Mouse (Mus musculus) lung, embryonic 14.5 days (tissue): ENCODE data around the gene Nol10. TPM values are rescaled to one million over a fixed set of nuclear protein-coding genes. Genes with fewer than 3 reads are reported as not detected.
A peak's percentile ranks its signal among the peaks of the same experiment; 100 is the strongest.

Experiments used
- ATAC-seq: fragments of 200-750 bp; cut with Nextera tagmentation; 2 replicates; pipeline ENCODE4 v1.8.0; 2017; ENCODE audit warnings: mild to moderate bottlenecking, moderate TSS enrichment, moderate library complexity; ENCODE audit not compliant: insufficient read depth
- DNase-seq: peaks from one replicate; pipeline ENCODE4 v3.0.0-alpha.2; 2015
- H3K27ac ChIP-seq: fragments of 300-500 bp; sonication (generic); 2 replicates; pipeline ENCODE4 v1.5.1; 2014; ENCODE audit warnings: low read depth, mild to moderate bottlenecking, moderate library complexity
- H3K27me3 ChIP-seq: fragments of 300-500 bp; sonication (generic); 2 replicates; pipeline ENCODE4 v1.6.1; 2014; ENCODE audit warnings: low read length, control low read depth; ENCODE audit not compliant: insufficient read depth
- H3K36me3 ChIP-seq: fragments of 300-500 bp; sonication (generic); 2 replicates; pipeline ENCODE4 v1.6.1; 2014; ENCODE audit warnings: control low read depth; ENCODE audit not compliant: insufficient read depth
- H3K4me1 ChIP-seq: fragments of 300-500 bp; sonication (generic); 2 replicates; pipeline ENCODE4 v1.6.1; 2014; ENCODE audit warnings: antibody characterized with exemption, control low read depth; ENCODE audit not compliant: insufficient read depth
- H3K4me2 ChIP-seq: fragments of 300-500 bp; sonication (generic); 2 replicates; pipeline ENCODE4 v1.6.1; 2014; ENCODE audit warnings: mild to moderate bottlenecking
- H3K4me3 ChIP-seq: fragments of 300-500 bp; sonication (generic); 2 replicates; pipeline ENCODE4 v1.5.1; 2014; ENCODE audit warnings: low read depth, low read length
- H3K9ac ChIP-seq: fragments of 300-500 bp; sonication (generic); 2 replicates; pipeline ENCODE4 v1.6.1; 2014
- H3K9me3 ChIP-seq: fragments of 300-500 bp; sonication (generic); 2 replicates; pipeline ENCODE4 v1.6.1; 2016; ENCODE audit warnings: low read depth, low read length, control low read depth
- CTCF ChIP-seq: IDR thresholded peaks from 2 replicates; pipeline ENCODE4 v1.5.1; 2016; ENCODE audit warnings: antibody characterized with exemption, low read depth
- WGBS: fragments of 180-500 bp; shearing (Covaris S2); extraction: QIAGEN DNeasy Blood & Tissue Kit; methylation state at CpG from one replicate; pipeline ENCODE4 v1.1.7; 2014; 5-methylcytosine and 5-hydroxymethylcytosine counted together
- polyA plus RNA-seq: library from polyadenylated mRNA; unstranded; fragments of >200 nt; fragmentation: Nextera tagmentation; extraction: Ambion mirVana; gene quantifications from 2 replicates; pipeline ENCODE4 v1.2.1, GENCODE M21; 2014

Gene Nol10
- polyA plus RNA-seq, 1 experiment from 2014 or later = 30.0 TPM

DNA sequence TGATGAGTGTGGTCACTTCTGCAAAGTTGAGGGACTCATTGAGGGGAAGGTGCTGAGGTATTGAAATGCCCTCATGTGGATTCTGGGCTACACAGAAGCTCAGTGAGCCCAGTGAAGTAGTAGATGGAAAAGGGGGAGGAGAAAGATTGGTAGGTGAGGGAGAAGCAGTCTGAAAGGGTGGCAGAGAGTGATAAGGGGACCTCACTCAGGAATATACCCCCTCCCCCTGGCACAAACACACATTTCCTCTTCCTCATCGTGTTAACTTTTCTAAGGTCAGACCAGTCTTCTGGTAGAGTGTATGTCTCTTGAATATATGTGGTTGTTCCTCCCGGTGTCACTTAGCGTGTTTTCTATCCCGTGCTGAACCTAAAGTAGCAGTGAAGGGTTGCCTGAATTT, 27.0 kb downstream of the Nol10 start:
- DNase-seq (no peak), ATAC-seq (no peak)
- Histone ChIP-seq H3K27ac (no peak overlapping the region), H3K4me2 (no peak overlapping the region), H3K9me3 (no peaks in the 10 kb centered on the region), H3K4me3 (no peak overlapping the region), H3K9ac (no peak overlapping the region), H3K4me1 (no peaks in the 10 kb centered on the region), H3K27me3 (no peaks in the 10 kb centered on the region), H3K36me3 (peaks cover 76% of the 10 kb centered on the region)
- WGBS = 86% methylated on average over 4 of the region's 4 CpGs
- TF ChIP-seq CTCF = no peak

DNA sequence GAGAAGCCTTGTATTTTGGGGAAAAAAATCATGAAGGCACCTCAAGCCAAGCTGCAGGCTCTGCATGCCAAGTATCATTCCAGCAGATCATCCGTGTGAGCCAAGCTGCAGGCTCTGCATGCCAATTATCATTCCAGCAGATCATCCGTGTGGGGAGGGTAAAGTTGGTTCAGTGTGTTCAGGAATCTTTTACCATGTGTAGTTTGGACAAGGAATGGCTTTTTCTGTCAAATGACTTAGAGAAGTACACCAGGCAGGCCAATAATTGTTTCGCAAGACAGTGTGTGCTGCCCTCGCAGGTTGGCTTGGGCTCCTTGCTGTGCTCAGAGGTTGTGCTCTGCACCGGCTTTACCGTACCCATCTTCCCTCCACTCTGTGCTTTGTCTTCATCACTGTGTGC, 28.3 kb downstream of the Nol10 start:
- Histone ChIP-seq H3K9me3 (no peaks in the 10 kb centered on the region), H3K27me3 (no peaks in the 10 kb centered on the region), H3K36me3 (peaks cover 75% of the 10 kb centered on the region), H3K4me2 (no peak overlapping the region), H3K4me1 (no peaks in the 10 kb centered on the region), H3K4me3 (no peak overlapping the region), H3K9ac (no peak overlapping the region), H3K27ac (no peak overlapping the region)
- DNase-seq = no peak
- WGBS = 91% methylated on average over 6 of the region's 6 CpGs
- no peak for ATAC-seq
- TF ChIP-seq CTCF = no peak

DNA sequence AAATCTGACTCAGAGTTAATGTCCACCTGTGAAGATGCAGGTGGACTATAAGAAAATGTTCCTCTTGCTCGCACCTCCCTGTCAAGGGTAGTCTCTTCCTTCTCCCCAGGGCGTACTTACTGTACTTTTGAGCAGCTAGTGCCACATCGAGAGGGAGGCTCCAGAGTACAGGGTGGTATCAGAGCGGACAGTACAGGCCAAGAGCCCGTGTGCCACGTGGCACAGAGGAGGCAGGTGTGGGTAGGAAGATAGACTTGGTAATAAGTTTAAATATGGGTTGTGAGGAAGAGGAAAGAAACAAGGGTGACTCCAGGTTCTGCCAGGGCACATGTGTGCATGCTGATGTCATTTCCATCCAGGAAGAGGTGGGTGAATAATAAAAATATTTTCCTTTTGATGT, 32.7 kb downstream of the Nol10 start:
- Histone ChIP-seq H3K36me3 (peaks cover 50% of the 10 kb centered on the region; the same call in 1 of the 2 replicates), H3K27ac (no peak overlapping the region), H3K4me1 (no peaks in the 10 kb centered on the region), H3K4me2 (no peak overlapping the region), H3K9ac (no peak overlapping the region), H3K4me3 (no peak overlapping the region), H3K27me3 (no peaks in the 10 kb centered on the region), H3K9me3 (no peaks in the 10 kb centered on the region)
- TF ChIP-seq CTCF = no peak
- ATAC-seq (no peak), DNase-seq (no peak)
- WGBS = 90% methylated on average over 6 of the region's 6 CpGs

- H3K4me2 ChIP-seq = no peak overlapping the region
- peaks cover 6% of the 10 kb centered on the region for H3K4me1 ChIP-seq
- no peak overlapping the region for H3K4me3 ChIP-seq
- DNase-seq (no peak), ATAC-seq (no peak)
- no peak for TF ChIP-seq CTCF
- no peak overlapping the region for H3K27ac ChIP-seq
- H3K27me3 ChIP-seq = no peaks in the 10 kb centered on the region
- peaks cover 34% of the 10 kb centered on the region; the same call in 1 of the 2 replicates for H3K36me3 ChIP-seq
- 75% methylated on average over 7 of the region's 7 CpGs for WGBS
- H3K9me3 ChIP-seq = no peaks in the 10 kb centered on the region
- H3K9ac ChIP-seq = no peak overlapping the region
Measured at GRCm38 (mm10) chr12:17382759-17383158, 34.5 kb downstream of the Nol10 start.

GRCm38 (mm10) chr12:17386896-17387295, 38.6 kb downstream of the Nol10 start:
- no peak for TF ChIP-seq CTCF
- no peaks in the 10 kb centered on the region for H3K27me3 ChIP-seq
- DNase-seq (peak; percentile 57), ATAC-seq (no peak; the same call in 1 of the 2 replicates)
- no peak overlapping the region for H3K27ac ChIP-seq
- H3K9me3 ChIP-seq = no peaks in the 10 kb centered on the region
- no peak overlapping the region for H3K4me2 ChIP-seq
- peaks cover 6% of the 10 kb centered on the region for H3K4me1 ChIP-seq
- H3K36me3 ChIP-seq = 0 out of 2 replicates have a peak, but pooled peaks cover 13% of the 10 kb centered on the region
- H3K4me3 ChIP-seq = no peak overlapping the region
- H3K9ac ChIP-seq = no peak overlapping the region
- 60% methylated on average over 3 of the region's 3 CpGs for WGBS

- WGBS = 58% methylated on average over 12 of the region's 12 CpGs
- ATAC-seq (no peak), DNase-seq (peak; percentile 12)
- TF ChIP-seq CTCF = no peak
- Histone ChIP-seq H3K4me2 (no peak overlapping the region), H3K27me3 (no peaks in the 10 kb centered on the region), H3K4me1 (peaks cover 6% of the 10 kb centered on the region), H3K9me3 (no peaks in the 10 kb centered on the region), H3K4me3 (no peak overlapping the region), H3K9ac (no peak overlapping the region), H3K36me3 (0 out of 2 replicates have a peak, but pooled peaks cover 13% of the 10 kb centered on the region), H3K27ac (no peak overlapping the region)
Measured at GRCm38 (mm10) chr12:17387332-17388135, 39.3 kb downstream of the Nol10 start.

DNA sequence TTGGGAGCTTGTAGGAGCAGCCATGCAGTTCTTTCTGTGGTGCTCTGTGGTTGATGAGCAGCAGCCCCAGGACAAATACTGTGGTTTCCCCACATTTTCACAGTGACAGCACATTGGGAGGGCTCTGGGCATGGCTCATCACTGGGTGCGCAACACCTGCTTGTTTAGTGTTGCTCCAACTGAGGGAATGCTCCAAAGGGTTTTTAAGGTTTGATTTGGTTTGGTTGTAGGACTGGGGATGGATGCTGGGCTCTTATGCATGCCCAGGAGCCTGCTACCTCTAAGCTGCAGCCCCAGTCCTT, 39.8 kb downstream of the Nol10 start:
- H3K4me1 ChIP-seq = peaks cover 6% of the 10 kb centered on the region
- 0 out of 2 replicates have a peak, but pooled peaks cover 10% of the 10 kb centered on the region for H3K36me3 ChIP-seq
- DNase-seq = no peak
- H3K4me2 ChIP-seq = no peak overlapping the region
- no peak overlapping the region for H3K9ac ChIP-seq
- H3K27me3 ChIP-seq = no peaks in the 10 kb centered on the region
- ATAC-seq = no peak
- WGBS = 93% methylated on average over 1 of the region's 1 CpGs
- H3K9me3 ChIP-seq = no peaks in the 10 kb centered on the region
- no peak overlapping the region for H3K27ac ChIP-seq
- no peak overlapping the region for H3K4me3 ChIP-seq
- no peak for TF ChIP-seq CTCF

DNA sequence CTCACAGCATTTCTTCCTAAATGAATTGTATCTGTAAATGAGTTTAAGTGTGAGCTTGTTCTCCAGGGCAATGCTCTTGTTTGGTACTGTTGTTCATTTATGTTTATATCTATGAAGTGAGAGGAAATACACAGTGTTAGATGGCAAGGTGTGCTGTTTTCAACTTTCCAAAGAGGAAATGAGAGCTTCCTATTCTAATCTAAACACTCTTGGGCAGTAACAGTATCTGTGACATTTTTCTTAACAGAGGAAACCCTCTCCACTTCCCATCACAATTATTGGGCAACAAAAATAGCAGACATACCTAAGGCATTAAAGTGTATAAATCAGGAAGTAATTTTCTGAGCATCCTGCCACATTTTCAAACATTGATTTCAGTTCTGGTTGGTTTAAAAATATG, 41.8 kb downstream of the Nol10 start:
- H3K9me3 ChIP-seq = no peaks in the 10 kb centered on the region
- ATAC-seq = no peak
- no peak overlapping the region for H3K4me2 ChIP-seq
- no peak for TF ChIP-seq CTCF
- no peak overlapping the region for H3K9ac ChIP-seq
- H3K27ac ChIP-seq = no peak overlapping the region
- H3K4me3 ChIP-seq = no peak overlapping the region
- H3K27me3 ChIP-seq = no peaks in the 10 kb centered on the region
- peak; percentile 39 for DNase-seq
- H3K36me3 ChIP-seq = 0 out of 2 replicates have a peak, but pooled peaks cover 10% of the 10 kb centered on the region
- H3K4me1 ChIP-seq = peaks cover 6% of the 10 kb centered on the region
